Mouse (Mus musculus) c-Kit-negative CD71-positive TER-119-positive erythroid progenitor cells, embryonic 14.5 days (primary cell): ENCODE data around the gene Tubg1.

Source experiments
- DNase-seq: peaks from one replicate; pipeline ENCODE4 v3.0.0-alpha.2; 2013; ENCODE audit warnings: low read depth, low spot score

Tubg1 gene

GRCm38 (mm10) chr11:101119761-101120544 lies at the start of gene Tubg1, which contains the start of gene Retreg3:
Tubg1 (plus strand) TSS chr11:101119938.
Retreg3 (minus strand) TSS chr11:101119893.
- peak; percentile 98 for DNase-seq

- no peak for DNase-seq
Observed at GRCm38 (mm10) chr11:101070189-101070527, 49.6 kb upstream of the Tubg1 start.

- DNase-seq = no peak
Observed at GRCm38 (mm10) chr11:101070987-101071386, 48.8 kb upstream of the Tubg1 start.

- no peak for DNase-seq
Observed at GRCm38 (mm10) chr11:101071810-101072428, 47.8 kb upstream of the Tubg1 start.

DNA sequence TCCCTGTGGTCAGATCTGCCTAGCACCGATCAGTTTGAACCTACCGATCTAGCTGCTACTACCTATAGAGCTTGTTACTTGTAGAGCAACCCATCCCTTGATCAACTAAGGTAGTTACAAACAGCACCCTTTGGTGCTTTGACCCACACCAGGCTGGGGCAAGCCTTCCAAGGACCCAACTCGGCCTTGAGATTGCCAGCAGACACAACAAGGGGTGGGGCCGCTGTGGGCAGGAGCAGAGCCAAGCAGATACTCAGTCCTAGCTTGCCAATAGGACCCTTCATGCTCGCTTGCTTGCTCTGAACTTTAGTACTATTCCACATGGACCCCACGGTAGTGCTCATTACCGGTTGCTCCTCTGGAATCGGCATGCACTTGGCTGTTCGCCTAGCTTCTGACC lies 41.6 kb upstream of the Tubg1 start, which contains the start of gene Hsd17b1:
TSS of gene Hsd17b1 (plus strand) at position 291 of the 400 bp plus-strand sequence.
- DNase-seq = no peak

DNA sequence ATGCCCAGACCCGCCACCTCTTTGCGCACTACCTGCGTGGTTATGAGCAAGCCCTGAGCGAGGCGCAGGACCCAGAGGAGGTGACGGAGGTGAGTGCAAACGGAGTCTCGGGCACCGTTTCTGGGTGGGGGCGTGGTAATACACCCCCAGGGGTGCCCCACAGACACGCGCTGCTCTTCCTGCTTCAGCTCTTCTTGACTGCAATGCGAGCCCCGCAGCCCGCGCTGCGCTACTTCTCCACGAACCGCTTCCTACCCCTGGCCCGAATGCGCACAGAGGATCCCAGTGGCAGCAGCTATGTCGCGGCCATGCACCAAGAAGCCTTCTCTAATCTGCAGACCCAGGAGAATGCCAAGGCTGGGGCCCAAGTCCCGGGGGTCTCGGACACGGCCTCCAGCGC lies 40.0 kb upstream of the Tubg1 start:
- DNase-seq = no peak

- no peak for DNase-seq
Observed at GRCm38 (mm10) chr11:101080421-101080820, 39.3 kb upstream of the Tubg1 start.

DNA sequence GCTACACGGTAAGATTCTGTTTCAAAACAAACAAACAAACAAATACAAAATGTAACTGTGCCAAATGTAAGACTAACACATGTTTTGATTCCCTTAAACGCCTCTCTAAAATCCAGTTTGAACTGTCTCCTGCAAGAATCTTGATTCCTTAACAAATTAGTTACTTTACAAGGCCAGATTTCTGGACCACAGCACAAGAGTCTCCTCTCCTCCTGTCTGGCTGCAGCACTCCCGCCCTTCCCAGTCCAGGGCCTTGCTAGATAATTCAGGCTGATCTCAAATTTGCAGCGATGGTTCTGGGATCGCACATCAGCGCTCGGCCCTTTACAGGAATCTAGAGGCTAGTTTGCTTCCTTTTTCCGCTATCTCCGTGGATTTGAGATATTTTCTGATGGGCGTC lies 38.1 kb upstream of the Tubg1 start:
- no peak for DNase-seq

GRCm38 (mm10) chr11:101082208-101083082 lies 37.3 kb upstream of the Tubg1 start, which contains the start of gene Coasy:
Coasy (plus strand) TSS chr11:101082565.
- peak; percentile 69 for DNase-seq

DNA sequence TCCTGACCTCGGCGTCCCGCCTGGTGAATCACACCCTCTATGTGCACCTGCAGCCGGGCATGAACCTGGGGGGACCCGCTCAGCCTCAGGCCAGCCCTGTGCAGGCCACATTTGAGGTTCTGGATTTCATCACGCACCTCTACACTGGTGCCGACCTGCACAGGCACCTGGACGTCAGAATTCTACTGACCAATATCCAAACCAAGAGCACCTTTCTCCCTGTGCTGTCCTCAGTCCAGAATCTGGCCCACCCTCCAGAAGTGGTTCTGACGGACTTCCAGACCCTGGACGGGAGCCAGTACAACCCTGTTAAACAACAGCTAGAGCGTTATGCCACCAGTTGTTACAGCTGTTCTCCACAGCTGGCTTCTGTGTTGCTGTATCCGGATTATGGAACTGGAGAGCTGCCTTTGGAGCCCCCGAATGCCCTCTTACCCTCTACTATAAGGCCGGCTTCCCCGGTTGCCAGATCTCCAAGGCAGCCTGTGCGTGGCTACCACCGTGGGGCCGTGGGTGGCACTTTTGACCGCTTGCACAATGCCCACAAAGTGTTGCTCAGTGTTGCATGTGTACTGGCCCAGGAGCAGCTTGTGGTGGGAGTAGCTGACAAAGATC lies 36.5 kb upstream of the Tubg1 start:
- DNase-seq = no peak

GRCm38 (mm10) chr11:101084246-101084645 lies 35.5 kb upstream of the Tubg1 start:
- no peak for DNase-seq

GRCm38 (mm10) chr11:101084811-101085210 lies 34.9 kb upstream of the Tubg1 start:
- no peak for DNase-seq

DNA sequence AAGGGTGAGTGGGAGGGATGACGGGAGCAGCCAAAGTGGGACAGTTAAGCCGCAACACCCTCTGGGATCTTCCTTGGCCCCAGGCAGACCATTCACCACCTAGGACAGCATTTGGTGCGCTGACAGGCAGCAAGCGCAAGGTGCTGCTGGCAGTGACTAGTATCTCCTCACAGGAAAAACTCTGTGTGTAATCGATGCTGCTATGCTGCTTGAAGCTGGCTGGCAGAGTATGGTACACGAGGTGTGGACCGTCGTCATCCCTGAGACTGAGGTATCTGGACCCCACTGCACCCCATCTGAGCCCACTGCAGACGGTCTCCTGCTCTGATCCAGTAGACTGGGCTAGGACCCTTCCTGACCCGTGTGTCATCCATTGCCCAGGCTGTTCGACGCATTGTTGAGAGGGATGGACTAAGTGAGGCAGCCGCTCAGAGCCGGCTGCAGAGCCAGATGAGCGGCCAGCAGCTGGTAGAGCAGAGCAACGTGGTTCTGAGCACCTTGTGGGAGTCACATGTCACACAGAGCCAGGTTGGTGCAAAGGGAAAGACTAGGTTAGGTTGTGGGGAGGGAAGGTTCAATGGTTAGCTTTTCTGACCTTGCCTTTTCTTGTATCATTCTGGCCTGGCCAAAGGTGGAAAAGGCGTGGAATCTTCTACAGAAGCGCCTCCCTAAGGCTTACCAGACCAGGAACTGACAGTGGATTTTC lies 34.0 kb upstream of the Tubg1 start:
- DNase-seq = no peak

DNA sequence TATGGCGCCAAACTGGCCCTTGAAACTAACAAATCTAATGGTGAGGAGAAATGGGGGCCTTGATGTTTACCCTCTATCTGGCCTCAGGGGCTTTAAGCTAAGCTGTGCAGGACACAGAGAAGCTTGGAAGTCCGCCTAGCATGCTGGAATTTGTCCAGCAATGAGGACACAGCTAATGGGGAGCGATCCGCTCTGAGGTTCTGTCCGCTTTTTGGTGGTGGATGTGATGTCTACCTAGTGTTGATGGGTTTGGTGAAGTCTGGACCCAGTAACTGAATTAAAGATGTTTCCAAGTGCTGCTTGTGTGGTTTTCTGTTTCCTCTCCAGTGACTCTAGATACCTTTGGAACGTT lies 33.4 kb upstream of the Tubg1 start:
- DNase-seq = no peak

DNA sequence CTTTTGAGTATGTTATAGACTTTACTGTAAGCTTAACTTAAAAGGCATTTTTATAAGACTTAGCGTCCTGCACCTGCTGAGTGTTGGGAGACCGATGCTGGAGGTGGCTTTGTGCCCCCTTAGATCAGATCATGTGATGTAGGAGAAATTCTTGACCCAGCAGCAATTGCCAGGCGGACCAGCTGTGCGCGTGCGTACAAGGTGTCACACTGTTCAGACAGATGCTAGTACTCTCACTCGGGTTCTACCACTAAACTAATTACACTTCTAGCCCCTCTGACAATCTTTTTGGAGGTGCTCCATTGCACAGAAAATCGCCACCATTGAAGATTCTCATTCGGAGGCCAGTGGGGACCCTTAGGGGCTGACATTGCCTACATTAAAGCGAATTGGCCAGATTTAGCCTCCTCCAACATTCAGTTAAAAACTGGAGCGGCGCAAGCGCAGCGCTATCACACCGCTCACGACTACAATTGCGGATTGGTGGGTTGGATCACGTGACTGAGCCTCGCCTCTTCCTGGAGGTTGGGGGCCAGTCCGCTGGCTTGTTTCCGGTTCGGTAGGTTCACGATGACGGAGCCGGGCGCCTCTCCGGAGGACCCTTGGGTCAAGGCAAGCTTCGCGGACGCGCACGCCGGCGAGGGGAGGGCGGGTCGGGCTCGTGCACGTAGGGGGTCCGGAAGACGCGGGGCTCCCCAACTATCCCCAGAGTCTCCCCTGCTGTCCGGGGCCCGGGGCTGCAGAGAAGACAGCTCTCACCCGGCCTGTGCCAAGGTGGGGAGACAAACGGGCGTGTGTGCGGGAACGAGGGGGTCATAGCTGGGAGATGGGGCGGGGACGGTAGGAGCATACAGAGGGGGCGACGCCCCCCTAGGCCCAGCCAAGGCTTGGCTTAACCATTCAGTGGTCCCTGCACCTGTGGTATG lies 32.7 kb upstream of the Tubg1 start, which contains the start of gene Mlx:
TSS of gene Mlx (plus strand) at position 522 of the 926 bp plus-strand sequence.
- peak; percentile 80 for DNase-seq

- no peak for DNase-seq
Observed at GRCm38 (mm10) chr11:101087682-101088055, 32.1 kb upstream of the Tubg1 start.

DNA sequence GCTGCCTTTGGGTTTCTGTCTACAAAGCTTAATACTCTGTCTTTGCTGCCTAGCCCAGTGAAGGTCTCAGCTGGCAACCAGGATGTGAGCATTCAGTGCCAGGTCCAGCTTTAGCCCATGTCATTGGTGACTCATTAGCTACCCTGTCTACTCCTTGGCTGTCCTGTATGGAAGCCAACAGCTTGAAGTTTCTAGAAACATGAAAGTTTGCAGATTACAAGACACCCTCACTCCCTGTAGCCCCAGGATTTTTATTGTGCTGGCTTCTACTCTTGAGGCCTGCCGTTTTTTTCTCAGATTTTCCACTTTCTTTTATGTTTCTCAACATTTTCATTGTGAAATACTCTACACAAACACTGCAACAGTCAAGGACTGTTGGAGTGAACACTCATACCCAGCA lies 29.8 kb upstream of the Tubg1 start:
- DNase-seq = no peak

DNA sequence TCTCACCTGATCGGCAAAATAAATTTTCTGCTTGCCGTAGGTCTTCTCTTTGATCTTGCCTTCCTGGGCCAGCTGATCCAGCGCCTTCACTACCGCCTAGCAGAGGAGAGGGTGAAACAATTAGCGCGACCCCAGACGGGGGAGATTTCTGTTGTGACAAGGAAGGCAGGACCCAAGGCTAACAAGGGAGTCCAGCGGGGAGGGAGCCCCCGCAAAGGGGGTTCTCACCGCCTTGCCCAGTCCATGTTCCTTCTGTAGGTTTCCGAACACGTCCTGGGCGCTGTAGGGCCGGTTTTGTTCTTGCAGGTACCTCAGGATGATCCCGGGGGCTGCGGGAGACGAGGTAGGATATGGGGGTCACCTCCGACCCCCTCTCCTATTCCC lies 24.8 kb upstream of the Tubg1 start:
- DNase-seq = no peak

DNA sequence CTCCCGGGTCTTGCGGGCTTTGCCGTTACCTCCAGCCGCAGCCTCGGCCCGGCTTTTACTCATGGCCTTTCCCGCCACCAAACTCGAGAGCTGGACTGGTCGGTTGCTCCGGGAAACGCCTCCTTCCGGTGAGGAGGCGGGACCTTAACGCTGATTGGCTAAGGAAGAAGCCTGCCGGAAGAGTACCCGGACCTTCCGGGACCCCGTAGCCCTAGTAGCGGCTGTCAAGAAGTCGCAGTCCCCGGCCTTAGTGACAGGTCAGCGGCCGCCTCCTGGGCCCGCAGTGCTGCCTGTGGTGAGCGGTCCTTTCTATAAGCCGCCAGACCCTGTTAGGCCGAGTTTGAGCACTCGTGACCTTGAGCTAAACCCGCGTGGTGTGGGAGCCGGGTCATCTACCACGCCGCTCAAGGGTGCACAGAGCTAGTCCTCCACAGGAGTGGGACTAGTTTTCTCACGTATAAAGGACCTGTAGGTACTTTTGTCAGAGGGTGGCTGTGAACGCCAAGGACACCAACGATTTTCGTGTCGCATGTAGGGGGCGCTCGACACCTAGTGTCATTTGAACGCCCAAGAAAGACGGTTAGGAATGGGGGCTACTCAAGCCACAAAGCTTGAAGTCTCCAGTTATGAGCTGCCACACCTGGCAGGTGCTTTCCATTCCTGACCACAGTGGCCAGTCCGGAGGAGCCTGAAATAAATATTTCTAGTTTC lies 24.3 kb upstream of the Tubg1 start, which contains the start of gene Psmc3ip:
TSS of gene Psmc3ip (minus strand) at position 123 of the 711 bp plus-strand sequence.
- DNase-seq = peak; percentile 92
